Mouse (Mus musculus) forebrain, embryonic 11.5 days (tissue): ENCODE measurements at regions not wholly inside any gene's neighbourhood (a gene's known extent, or its start where the extent isn't known, plus 50 kb on each side); places are given as distances from the start of the nearest gene placed in this dataset.

Experiments
- ATAC-seq: fragments of 200-750 bp; cut with Nextera tagmentation; replicated peaks from 2 replicates; pipeline ENCODE4 v1.8.0; 2017; ENCODE audit warnings: moderate TSS enrichment; ENCODE audit not compliant: low FRiP score
- DNase-seq: peaks from one replicate; pipeline ENCODE4 v3.0.0-alpha.2; 2017; ENCODE audit warnings: low spot score
- H3K27ac ChIP-seq: fragments of 300-500 bp; sonication (generic); 2 replicates; pipeline ENCODE4 v1.5.1; 2014; ENCODE audit warnings: low read depth, low read length
- H3K27me3 ChIP-seq: fragments of 300-500 bp; sonication (generic); 2 replicates; pipeline ENCODE4 v1.6.1; 2014; ENCODE audit warnings: mild to moderate bottlenecking, low read length, mixed read lengths; ENCODE audit not compliant: control insufficient read depth, insufficient read depth
- H3K36me3 ChIP-seq: fragments of 300-500 bp; sonication (generic); 2 replicates; pipeline ENCODE4 v1.6.1; 2014; ENCODE audit warnings: mild to moderate bottlenecking, low read length, moderate library complexity, mixed read lengths; ENCODE audit not compliant: control insufficient read depth, insufficient read depth
- H3K4me1 ChIP-seq: fragments of 300-500 bp; sonication (generic); replicated peaks from 2 replicates; pipeline ENCODE4 v1.6.1; 2014; ENCODE audit warnings: low read length, mixed read lengths; ENCODE audit not compliant: control insufficient read depth, insufficient read depth
- H3K4me2 ChIP-seq: fragments of 300-500 bp; sonication (generic); 2 replicates; pipeline ENCODE4 v1.6.1; 2014; ENCODE audit warnings: low read depth, mild to moderate bottlenecking, low read length, moderate library complexity, mixed read lengths; ENCODE audit not compliant: severe bottlenecking
- H3K4me3 ChIP-seq: fragments of 300-500 bp; sonication (generic); 2 replicates; pipeline ENCODE4 v1.5.1; 2014; ENCODE audit warnings: low read depth, low read length
- H3K9ac ChIP-seq: fragments of 300-500 bp; sonication (generic); 2 replicates; pipeline ENCODE4 v1.6.1; 2014; ENCODE audit warnings: low read length
- H3K9me3 ChIP-seq: fragments of 300-500 bp; sonication (generic); 2 replicates; pipeline ENCODE4 v1.6.1; 2016; ENCODE audit warnings: low read length, mixed read lengths; ENCODE audit not compliant: control insufficient read depth
- WGBS: fragments of 180-500 bp; shearing (Covaris S2); extraction: QIAGEN DNeasy Blood & Tissue Kit; methylation state at CpG from one replicate; pipeline ENCODE4 v1.1.7; 2014; 5-methylcytosine and 5-hydroxymethylcytosine counted together

DNA sequence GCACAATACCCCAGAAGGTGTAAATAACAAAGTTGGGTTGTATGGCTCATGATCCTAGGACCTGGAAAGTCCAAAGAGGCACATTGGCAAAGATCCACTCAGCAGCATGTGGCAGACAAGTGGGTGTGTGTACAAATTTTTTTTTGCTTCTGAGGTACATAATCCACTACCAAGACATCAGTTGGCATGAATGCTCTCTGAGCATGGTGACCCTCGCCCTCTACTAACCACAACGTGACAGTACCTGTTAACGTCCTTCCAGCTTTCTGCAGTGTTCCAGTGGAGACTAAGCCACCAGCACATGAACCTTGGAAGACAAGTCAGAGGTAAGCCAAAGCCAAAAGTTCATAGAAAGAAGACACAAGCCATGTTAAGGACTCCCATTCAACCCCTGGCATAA, 188.7 kb upstream of the Foxq1 start:
- Histone ChIP-seq H3K27ac (no peak overlapping the region), H3K36me3 (no peaks in the 10 kb centered on the region), H3K4me1 (no peaks in the 10 kb centered on the region), H3K4me3 (no peak overlapping the region), H3K27me3 (no peaks in the 10 kb centered on the region), H3K9ac (no peak overlapping the region), H3K9me3 (no peaks in the 10 kb centered on the region), H3K4me2 (no peak overlapping the region)
- DNase-seq (no peak), ATAC-seq (no peak)
- 84% methylated on average over 3 of the region's 3 CpGs for WGBS

GRCm38 (mm10) chr13:31369182-31369581, 186.8 kb upstream of the Foxq1 start:
- H3K27me3 ChIP-seq, result no peaks in the 10 kb centered on the region
- H3K27ac ChIP-seq, result no peak overlapping the region
- WGBS, result 82% methylated on average over 4 of the region's 4 CpGs
- ATAC-seq, result no peak
- H3K36me3 ChIP-seq, result no peaks in the 10 kb centered on the region
- no peak overlapping the region for H3K4me3 ChIP-seq
- no peaks in the 10 kb centered on the region for H3K9me3 ChIP-seq
- no peak overlapping the region for H3K4me2 ChIP-seq
- H3K4me1 ChIP-seq, result no peaks in the 10 kb centered on the region
- H3K9ac ChIP-seq, result no peak overlapping the region
- DNase-seq, result no peak

- Histone ChIP-seq H3K4me3 (no peak overlapping the region), H3K27ac (no peak overlapping the region), H3K36me3 (no peaks in the 10 kb centered on the region), H3K27me3 (no peaks in the 10 kb centered on the region), H3K4me1 (no peaks in the 10 kb centered on the region), H3K4me2 (no peak overlapping the region), H3K9me3 (no peaks in the 10 kb centered on the region), H3K9ac (no peak overlapping the region)
- ATAC-seq (no peak), DNase-seq (no peak)
- 78% methylated on average over 6 of the region's 6 CpGs for WGBS
These were observed 185.1 kb upstream of the Foxq1 start for GRCm38 (mm10) chr13:31370873-31371272.

GRCm38 (mm10) chr13:31374006-31374405, 181.9 kb upstream of the Foxq1 start:
- no peak overlapping the region for H3K27ac ChIP-seq
- H3K4me2 ChIP-seq, result no peak overlapping the region
- no peaks in the 10 kb centered on the region for H3K9me3 ChIP-seq
- H3K4me3 ChIP-seq, result no peak overlapping the region
- H3K27me3 ChIP-seq, result no peaks in the 10 kb centered on the region
- no peaks in the 10 kb centered on the region for H3K4me1 ChIP-seq
- no peaks in the 10 kb centered on the region for H3K36me3 ChIP-seq
- ATAC-seq (peak; percentile 78), DNase-seq (no peak)
- 58% methylated on average over 5 of the region's 5 CpGs for WGBS
- no peak overlapping the region for H3K9ac ChIP-seq

- ATAC-seq, result no peak
- no peaks in the 10 kb centered on the region for H3K4me1 ChIP-seq
- no peaks in the 10 kb centered on the region for H3K9me3 ChIP-seq
- no peak overlapping the region for H3K9ac ChIP-seq
- no peaks in the 10 kb centered on the region for H3K27me3 ChIP-seq
- no peak overlapping the region for H3K27ac ChIP-seq
- no peak overlapping the region for H3K4me2 ChIP-seq
- WGBS, result 76% methylated on average over 4 of the region's 4 CpGs
- H3K36me3 ChIP-seq, result no peaks in the 10 kb centered on the region
- no peak for DNase-seq
- H3K4me3 ChIP-seq, result no peak overlapping the region
These were observed 162.3 kb upstream of the Foxq1 start for GRCm38 (mm10) chr13:31393421-31394215.

DNA sequence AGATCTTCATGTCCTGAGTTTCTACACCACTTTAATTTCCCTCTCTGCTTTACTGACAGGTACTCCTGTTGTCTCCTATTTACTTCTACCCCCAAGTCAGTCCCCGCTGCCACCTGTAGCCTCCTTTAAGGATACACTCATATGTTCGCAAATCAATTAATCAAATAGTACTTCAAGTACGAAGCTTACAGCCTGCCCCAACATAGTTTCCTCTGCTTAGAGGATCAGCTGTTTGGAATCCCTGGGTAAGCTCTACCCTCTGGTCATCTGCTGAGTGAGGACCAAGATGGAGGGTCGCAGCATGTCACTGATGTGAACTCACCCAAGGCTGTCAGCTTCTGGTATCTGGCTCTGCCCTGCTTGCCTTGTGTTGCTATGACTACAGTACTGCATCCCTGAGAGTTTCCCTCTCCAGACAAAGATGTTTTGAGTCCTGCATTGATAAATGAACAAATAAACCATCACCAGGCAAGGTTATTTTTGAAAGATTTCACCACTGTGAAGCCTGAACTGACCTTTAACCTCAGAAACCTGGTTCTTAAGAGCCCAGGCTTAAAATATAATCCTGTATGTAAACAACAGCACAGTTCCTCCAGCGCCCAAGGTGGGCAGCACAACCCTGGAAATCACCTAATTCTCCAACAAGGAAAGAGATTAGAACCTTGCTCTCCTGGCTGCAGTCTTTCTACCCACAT, 159.6 kb upstream of the Foxq1 start:
- no peak overlapping the region for H3K4me2 ChIP-seq
- WGBS, result 76% methylated on average over 5 of the region's 5 CpGs
- ATAC-seq, result no peak
- H3K27ac ChIP-seq, result no peak overlapping the region
- DNase-seq, result no peak
- H3K27me3 ChIP-seq, result no peaks in the 10 kb centered on the region
- H3K36me3 ChIP-seq, result no peaks in the 10 kb centered on the region
- H3K4me1 ChIP-seq, result no peaks in the 10 kb centered on the region
- no peak overlapping the region for H3K4me3 ChIP-seq
- no peaks in the 10 kb centered on the region for H3K9me3 ChIP-seq
- H3K9ac ChIP-seq, result no peak overlapping the region

DNA sequence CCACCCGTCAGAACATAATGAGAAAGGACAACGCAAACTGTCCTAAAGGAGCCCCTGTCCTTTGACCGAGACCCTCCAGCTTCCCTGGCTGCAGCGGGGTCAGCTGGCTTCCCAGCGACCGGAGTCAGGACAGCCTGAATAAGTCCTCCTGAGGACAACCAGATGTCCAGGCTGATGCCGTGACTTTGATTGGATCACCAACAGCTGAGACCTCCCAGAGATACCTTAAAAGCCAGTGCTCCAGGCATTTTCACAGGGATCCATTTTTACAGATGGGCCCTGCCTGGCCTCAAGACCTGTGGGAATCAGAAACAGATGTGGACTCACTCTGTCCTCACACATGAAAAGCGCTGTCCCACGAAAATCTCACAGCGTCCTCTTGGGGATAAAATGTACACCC, 158.7 kb upstream of the Foxq1 start:
- Histone ChIP-seq H3K9me3 (no peaks in the 10 kb centered on the region), H3K4me3 (no peak overlapping the region), H3K9ac (no peak overlapping the region), H3K36me3 (no peaks in the 10 kb centered on the region), H3K27ac (no peak overlapping the region), H3K4me2 (no peak overlapping the region), H3K4me1 (no peaks in the 10 kb centered on the region), H3K27me3 (no peaks in the 10 kb centered on the region)
- DNase-seq (peak; percentile 50), ATAC-seq (no peak)
- 76% methylated on average over 10 of the region's 10 CpGs for WGBS

GRCm38 (mm10) chr13:31400401-31400800, 155.5 kb upstream of the Foxq1 start:
- no peaks in the 10 kb centered on the region for H3K4me1 ChIP-seq
- H3K9ac ChIP-seq, result no peak overlapping the region
- ATAC-seq (no peak), DNase-seq (no peak)
- H3K36me3 ChIP-seq, result no peaks in the 10 kb centered on the region
- H3K27me3 ChIP-seq, result no peaks in the 10 kb centered on the region
- no peak overlapping the region for H3K4me2 ChIP-seq
- no peak overlapping the region for H3K27ac ChIP-seq
- 93% methylated on average over 2 of the region's 2 CpGs for WGBS
- no peak overlapping the region for H3K4me3 ChIP-seq
- no peaks in the 10 kb centered on the region for H3K9me3 ChIP-seq

- Histone ChIP-seq H3K9ac (no peak overlapping the region), H3K4me1 (no peaks in the 10 kb centered on the region), H3K36me3 (no peaks in the 10 kb centered on the region), H3K27ac (no peak overlapping the region), H3K4me3 (no peak overlapping the region), H3K27me3 (no peaks in the 10 kb centered on the region), H3K4me2 (no peak overlapping the region), H3K9me3 (no peaks in the 10 kb centered on the region)
- DNase-seq, result no peak
- no peak for ATAC-seq
- 88% methylated on average over 2 of the region's 2 CpGs for WGBS
These were observed 150.6 kb upstream of the Foxq1 start for GRCm38 (mm10) chr13:31405312-31405711.
